Mouse (Mus musculus) T-helper 2 cell (primary cell): ENCODE measurements around the gene Lrmda.

Experiments used
- in situ Hi-C: fragments of 300-600 bp; cut with MboI, MseI; formaldehyde crosslinking; loops from one replicate; pipeline ENCODE4 v1.15.1; 2025; ENCODE audit warnings: high pct_unique_total_duplicates

Lrmda gene

DNA sequence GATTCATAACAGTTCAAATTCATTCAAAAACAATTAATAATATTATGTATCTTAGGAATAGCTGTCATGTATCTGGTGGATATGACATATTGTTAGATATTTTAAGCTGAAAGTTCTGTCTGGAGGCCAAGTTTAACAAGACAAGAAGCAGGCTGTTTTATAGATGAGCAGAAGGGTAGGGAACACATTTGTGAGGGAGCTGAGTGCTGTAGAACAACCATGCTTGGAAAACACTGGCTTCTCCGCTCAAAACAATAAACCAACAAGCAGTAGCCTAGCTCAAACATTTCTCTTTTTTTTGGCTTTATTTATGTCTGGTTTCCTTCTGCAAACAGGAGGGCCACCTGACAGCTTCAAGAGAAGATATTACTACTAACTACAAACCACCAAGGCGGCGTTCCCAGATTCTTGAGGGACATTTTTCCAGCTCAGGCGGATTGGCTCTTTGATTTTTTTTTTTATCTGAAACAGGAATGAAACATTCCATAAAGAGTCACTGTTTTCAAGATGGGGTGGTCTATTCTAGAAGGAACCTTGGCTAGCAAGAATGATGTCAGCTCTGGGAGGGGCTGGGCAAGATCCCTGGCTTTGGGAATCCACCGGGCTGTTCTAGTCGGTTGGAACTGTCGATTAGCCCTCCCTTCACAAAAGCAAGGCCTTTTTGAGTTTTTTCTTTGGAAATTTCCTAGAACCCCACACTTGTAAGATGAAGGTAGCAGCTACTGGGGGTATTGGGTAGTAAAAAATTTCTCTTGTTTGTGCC is 304.2 kb downstream of the Lrmda start:
- in situ Hi-C loops: no loop called here

DNA sequence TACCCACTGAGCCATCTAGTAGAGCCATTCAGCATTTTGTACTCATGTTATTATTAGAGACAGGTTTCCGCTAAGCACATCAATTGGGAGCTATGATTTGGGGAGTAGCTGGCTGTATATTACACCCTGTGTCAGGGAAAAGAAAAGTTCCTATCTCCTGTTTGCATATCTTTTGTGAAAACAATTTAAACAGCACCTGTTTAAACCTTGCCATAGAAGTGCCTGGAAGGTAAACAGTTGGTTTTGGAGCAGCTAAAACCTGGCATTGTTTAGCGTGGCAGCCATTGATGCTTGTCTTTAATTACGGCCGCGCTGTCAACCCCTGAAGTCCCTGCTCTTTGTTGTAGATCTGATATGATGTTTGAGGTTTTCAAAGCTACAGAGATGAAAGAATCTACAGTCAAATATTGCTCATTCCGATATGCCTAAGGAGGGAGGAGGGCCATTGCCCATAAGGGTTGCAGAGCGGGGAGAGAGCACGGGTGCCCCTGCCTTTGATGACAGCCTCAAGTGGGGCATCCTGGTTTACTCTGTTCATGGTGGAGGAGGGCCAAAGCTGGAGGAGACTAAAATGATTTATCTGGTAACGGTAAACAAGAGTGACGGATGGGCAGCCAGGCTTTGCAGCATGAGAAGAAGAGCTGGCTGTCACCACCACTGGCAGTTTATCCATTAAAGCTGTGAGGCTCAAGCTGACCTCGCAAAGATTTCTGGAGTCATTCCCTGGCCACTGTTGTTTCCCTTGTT is 306.9 kb downstream of the Lrmda start:
- in situ Hi-C loops: no loop called here

DNA sequence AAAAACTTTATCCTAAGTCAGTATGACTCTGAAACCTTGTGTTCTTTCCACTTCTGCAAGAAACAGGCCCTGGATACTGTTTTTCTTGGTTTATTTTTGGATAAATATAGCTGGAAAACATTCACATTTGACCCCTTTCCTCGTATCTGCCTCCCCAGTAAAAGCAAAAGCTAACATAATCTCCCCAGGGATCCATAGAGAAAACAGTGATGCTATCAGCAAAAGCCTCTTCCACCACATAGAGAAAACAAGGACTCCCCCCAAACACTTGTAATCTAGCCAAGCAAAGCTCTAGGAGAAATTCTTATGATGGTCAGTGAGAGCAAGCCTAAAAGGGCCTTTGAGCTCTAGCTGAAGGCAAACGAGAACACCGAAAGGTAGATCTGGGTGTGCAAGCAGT is 309.7 kb downstream of the Lrmda start:
- in situ Hi-C loops: no loop called here

DNA sequence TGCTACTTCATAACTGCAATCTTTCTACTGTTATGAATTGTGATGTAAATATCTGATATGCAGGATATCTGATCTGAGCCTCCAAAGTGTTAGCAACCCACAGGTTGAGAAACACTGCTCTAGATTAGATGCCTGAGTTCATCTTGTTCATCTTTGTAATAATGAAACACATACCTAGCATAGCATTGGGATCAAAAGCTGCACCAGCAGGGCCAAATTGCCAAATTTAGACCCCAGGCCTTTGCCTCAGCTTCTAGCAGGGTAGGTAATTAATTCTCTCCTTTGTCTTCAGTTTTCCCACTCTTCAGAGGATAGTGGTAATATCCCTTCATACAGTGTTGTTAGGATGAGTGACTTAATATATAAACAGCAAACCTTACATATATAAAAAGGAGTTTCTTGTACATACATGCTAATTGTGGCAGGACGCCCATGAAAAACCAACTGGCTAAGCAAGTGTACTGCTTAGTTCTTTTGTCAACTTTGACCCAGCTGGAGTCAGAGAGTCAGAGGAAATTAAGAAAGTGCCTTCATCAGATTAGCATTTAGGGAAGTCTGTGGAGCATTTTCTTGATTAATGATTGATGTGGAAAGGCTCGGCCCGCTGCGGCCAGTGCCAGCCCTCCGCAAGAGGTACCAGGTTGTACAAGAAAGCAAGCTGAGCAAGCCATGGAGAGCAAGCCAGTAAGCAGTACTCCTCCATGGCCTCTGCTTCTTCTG is 315.7 kb downstream of the Lrmda start:
- in situ Hi-C loops: no loop called here

DNA sequence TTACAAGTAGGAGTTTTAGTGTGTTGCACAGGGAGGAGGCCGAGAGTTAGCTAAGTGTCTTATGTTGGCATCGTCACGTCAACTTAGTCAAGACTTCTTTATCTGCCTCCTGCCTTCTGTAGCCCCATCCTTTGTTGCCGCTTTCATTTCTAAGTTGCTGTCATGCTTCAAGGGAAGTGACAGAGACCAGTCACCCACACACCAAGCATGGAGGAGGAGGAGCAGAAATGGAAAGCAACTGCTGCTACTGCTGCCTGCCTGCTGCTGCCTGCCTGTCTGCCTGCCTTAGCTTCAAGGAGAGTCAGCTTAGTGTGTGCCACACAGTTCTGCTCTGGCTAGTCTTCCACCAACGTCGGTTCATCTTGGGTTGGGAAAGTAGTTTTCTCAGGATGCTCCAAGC is 319.7 kb downstream of the Lrmda start:
- in situ Hi-C loops: no loop called here

DNA sequence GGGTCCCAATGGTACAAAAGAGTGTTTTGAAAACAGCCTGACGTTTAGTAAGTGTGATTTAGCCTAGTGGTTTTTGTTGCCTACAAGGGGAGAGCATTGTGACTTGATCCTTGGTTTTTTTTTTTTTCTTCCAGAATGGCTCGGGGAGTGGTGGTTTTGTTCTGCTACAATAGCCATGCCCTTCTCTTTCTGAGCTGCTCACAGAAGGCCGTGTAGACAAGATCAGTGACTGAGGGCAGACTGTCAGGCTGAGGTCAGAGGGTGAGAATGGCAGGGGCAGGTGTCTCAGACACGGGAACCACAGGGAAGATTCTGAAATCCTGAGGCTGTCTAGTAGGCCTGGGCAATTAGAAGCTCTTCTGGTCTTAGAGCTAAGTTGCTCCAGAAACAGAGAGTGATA is 323.8 kb downstream of the Lrmda start:
- in situ Hi-C loops: no loop called here

DNA sequence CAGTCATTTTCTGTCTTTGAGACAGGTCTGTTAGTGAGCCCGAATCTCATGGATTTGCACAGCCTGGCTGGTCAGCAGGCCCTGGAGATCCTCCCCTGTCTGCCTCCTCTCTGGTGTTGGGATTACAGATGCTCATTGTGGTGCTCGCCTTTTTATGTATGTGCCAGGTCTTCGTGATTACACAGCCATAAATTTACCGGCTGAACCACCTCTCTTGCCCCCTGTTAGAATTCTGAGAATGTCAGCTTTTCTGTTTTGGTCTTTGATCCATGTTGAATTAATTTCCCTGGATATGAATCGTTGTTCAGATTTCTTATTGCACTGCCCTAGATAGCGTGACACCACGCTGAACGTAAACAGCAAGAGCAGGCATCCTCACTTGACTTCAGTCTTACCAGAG is 325.7 kb downstream of the Lrmda start:
- in situ Hi-C loops: no loop called here

DNA sequence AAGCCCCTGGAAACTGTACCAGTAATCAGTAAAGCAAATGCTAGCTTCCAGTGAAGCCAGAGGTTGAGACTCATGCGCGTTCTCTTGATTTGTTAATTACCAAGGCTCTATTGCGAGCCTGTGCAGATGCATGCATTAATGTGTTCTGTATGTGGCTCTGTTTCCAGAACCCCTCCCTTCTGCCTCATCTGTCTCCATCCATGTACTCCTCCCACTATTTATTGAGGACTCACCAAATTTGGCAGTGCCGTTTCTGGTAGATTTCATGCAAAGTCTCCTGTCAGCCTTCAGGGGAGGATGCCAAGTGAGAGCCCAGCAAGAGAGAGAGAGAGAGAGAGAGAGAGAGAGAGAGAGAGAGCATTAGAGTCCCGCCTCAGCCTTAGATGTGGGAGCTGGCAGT is 334.1 kb downstream of the Lrmda start:
- in situ Hi-C loops: no loop called here

DNA sequence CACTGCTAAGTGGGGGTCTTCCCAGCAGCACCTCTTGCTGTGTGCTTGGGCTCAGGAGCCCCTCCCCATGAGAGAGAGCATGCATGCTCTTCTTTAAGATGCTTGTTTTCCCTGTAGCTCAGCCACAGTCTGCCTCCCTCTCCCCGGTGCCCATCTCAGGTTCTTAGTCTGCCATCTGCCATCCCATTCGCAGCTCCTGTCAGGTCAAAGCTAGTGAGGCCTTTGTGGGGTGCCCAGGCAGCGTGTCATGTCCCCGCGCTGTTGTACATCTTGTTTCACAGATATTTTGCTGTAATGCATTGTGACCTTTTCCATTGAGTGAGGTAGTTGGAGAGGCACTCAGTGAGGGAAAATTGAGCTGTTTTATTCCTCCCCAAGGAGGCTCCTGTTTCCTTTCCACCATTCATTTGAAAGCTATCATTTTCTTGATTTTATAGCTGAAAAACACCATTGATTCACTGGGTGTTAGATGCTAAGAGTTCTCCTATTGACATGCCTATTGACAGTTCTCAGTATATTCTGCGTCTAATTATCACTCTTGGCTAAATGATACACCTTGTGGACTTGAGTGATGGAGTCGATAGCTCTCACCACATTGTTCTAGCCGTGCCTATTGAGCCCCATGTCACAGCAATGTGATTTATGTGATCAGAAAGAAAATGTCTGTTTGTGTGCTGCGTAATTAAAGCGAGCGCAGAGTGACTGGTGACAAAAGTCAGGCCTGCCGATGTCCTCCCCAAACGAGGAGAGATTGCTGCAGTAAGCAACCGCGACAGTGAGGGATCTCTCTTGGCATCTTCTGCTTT is 335.5 kb downstream of the Lrmda start:
- in situ Hi-C loops: no loop called here

DNA sequence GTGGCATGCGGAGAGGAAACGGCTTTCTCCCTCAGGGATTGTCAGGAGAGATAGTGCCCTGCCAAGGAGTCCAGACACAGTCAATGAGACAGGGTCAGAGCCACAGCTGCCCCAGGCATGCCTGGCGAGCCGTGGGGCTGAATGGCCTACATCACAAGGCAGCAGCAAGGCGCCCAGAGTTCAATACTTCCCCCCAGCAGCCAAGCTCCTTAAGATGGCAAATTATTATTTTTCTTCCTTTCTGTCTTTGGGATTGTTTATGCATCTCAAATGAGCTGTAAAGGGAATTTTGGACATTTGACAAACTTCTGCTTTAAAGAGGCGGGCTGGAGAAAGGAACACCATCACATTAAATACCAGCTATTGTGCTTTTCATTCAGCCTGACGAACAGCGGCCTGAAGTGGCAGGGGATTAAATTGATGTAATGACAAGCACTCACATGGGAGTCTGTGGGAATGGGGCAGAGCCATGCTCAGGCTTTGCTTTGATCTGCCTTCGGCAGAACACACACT is 338.5 kb downstream of the Lrmda start:
- in situ Hi-C loops: no loop called here

DNA sequence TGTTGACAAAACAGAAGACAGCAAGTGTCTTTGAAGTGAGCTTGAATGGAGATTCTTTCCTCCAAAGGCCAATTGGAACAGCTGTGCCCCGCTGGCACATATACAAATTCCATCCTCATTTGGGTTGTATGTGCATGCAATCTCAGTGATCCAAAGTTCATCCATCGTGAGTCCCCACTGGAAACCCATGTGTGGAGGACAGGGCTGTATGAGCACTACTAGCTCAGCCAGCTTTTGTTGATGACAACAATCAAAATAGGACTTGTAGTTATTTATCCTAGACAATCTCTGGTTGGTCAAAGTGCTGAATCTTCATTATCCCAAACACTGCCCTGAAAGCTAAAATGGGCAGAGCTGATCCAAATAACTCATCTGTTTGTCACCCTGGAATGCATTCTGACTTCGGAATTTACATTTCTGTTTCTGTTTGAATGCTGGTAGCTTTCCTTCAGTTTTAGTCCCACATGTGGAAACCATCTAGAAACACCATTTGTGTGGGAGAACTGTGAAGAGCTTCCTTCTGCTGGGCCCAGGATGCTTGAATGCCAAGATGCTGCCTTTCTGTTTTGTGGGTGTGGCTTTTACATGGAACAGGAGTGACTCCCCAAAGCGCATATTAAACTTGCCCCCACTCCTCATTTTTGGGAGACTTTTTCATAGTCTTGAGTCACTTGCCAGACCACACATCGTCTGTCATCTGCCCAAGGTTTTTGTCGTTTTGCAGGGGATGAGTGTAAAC is 344.7 kb downstream of the Lrmda start:
- in situ Hi-C loops: no loop called here

DNA sequence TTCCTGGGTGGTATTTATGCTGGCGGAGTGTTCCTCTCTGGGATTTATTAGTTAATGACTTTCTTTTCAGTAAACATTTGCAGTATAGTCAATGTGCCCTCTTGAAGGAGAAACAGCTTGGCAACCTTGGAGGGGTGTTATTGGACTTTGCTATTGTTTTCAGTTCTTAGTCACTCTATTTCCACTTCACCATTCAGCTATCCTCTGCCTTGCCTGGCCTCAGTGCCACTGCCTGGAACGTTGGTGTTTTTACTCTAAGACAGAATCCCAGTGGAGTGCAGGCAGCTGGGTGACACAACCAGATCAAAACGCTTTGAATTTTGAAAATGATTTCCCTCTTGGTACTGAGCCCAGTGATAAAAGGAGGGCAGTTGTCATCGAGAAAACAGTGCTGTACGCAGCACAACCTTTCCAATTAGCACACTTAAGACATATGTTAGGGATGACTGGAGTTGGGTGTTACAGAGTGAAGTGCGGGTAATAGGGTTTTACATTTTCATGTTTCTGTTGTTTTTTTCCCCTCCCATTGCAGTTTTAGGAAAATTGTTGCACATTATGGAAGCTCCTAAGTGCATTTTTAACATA is 345.4 kb downstream of the Lrmda start:
- in situ Hi-C loops: no loop called here

DNA sequence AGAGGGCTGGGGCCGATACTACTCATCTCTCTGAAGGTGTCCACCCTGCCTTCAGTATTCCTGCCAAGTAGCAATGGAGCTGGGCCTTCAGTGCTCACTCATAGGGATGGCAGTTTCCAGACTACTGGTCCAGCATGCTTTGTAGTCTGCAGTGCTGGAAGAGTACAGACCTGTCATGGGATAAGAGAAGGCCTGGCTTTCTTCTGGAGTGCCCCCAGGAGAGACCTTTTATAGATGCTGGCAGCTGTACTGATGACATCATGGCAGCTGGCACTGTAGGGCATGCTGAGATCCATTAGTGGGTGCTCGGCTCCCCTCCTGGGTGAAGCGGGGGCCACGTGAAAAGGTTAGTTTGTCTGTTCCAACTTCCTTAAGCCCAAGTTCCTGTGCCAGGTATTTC is 348.1 kb downstream of the Lrmda start:
- in situ Hi-C loops: no loop called here

DNA sequence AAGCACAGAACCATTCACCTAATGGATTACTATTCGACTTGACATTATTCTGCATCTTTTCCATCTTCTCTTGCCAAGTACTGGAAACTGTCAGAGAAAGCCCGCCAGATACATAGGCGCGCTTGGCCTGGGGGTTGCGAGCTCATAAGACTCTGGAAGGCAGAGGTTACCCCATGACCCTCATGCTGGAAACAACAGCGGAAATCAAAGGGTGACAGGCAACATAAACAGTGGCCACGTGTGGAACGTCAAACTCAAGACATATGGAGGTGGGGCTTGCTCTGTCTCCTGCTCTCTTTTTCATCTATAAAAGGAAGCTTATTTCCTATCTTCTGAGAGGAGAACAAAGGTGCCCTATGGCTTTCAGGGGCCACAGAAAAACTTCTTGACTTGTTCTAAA is 351.6 kb downstream of the Lrmda start:
- in situ Hi-C loops: no loop called here

DNA sequence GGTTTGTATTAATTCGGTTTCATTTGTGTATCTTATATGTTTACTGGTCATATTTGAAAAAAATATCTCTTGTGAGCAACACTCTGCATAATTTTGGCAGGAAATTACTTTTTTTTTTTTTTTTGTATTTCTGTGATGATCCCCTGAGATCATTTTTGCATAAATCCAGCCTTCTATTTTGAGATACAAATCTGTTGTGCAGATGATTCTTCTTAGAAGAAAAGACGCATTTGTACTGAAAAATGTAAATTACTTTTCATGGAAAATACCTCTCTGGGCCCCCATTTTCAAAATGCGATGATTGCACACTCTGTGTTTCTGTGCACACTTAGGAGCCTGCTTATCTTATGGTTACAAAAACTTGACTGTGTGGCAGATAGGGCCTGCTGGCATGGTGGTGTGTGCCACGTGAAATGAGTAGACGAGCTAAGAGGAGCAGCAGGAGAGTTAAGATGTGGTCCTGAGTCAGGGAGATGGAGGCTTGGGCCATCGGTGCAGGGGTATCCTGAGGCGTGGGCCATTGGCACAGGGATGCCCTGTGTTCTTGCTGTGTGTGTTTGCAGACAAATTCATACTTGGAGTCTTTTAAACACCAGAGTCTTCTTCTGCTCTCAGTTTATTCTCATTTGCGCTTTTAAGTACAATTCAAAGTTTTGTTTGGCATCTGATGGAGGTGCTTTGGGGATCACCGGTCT is 353.3 kb downstream of the Lrmda start:
- in situ Hi-C loops: no loop called here

DNA sequence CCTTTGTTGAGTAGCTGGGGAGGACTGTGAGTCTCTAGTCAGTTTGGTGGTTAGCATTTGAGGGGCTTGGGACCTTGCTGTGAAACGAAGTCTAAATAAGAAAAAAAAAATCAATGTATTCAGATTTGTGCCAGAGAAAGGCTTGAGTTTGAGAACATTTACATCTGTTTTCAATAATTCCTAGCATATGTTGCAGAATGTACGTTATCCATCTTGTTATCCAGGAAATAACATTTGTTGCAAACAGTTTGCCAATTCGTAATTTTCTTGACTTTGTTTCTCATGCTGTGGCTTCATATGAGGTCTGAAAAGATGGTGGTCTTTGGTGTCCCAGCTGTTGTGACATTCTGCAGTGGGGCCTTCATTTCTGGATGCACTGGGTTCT is 353.8 kb downstream of the Lrmda start:
- in situ Hi-C loops: no loop called here

DNA sequence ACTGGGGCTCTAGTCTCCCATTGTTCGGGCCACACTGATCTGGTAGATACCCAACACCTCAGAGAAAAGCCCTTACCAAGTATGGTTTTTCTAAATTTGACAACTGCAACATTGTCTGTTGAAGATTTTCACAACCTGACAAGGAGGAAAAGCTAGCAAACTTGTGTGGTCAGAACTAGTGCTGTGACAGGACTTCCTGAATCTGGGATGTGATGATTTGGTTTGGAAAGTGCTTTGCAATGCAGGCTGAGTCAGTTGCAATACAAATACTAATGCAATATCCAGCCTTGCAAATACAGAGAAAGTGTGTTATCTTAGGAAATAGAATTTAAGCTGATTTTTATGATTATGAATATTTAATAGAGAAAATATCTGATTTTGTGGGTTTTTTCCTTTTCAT is 357.6 kb downstream of the Lrmda start:
- in situ Hi-C loops: no loop called here

DNA sequence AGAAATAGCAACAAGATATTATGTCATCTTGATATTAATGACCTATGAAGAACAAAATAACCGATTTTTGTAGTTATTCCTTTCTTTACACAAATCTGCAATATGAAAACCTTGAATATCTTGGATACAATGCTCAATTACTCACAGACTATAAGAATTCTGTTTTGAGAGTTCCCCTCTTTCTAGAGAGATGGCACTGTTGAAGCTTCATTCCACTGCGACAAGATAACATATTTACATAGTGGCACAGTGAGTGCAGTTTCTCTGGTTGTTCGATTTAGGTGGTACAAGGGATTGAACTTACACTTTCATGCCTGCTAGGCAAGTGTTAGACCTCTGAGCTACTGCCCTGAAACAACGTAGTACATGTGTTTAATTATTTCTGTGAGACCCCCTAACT is 362.6 kb downstream of the Lrmda start:
- in situ Hi-C loops: no loop called here

DNA sequence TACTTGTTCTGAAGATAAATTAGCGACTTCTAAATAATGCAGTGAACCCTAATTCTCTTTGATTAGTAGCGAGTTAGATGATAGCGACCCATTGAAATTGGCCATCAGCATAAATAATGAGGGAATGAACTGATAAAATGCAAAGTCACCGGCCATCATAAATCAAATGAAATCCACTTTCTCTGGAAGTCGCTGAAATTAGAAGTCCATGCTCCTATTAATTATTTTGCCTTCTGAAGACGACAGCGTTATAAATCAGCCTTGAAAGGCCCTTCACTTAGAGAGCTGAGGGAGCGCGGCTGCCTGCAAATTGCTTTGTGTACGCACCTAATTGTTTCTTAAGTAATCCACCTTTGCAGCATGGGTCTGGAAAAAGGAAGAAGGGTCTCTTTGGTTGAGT is 374.1 kb downstream of the Lrmda start:
- in situ Hi-C loops: no loop called here

DNA sequence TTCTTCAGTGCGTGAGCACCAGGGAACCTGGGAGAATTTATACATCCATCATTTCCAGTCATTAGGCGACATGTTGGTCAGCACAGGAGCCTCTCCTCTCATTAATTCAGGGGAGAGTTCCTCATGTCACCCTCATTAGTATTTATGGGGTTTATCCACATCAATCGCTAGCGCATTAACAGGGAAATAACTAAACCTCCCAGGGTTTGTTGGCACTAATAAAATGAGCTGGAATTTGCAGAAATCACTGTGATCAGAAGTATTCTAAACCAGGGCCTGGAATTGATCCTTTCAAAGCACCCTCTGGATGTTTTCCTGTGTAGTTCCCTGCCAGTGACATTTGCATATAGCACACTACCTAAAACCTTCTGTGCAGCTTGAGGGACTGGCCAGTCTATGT is 382.9 kb downstream of the Lrmda start:
- in situ Hi-C loops: no loop called here
